Mouse (Mus musculus) heart, postnatal 0 days (tissue): ENCODE data around the gene 1700001F09Rik.
"Not testable (repeated sequence)": the region's sequence is repeated elsewhere in the genome, so short reads cannot be mapped to it uniquely, and the experiment has no call there.

Experiments used
- CTCF ChIP-seq: IDR thresholded peaks from 2 replicates; pipeline ENCODE4 v1.5.1; 2016; ENCODE audit warnings: antibody characterized with exemption, control low read depth, low read depth
- EP300 ChIP-seq: IDR thresholded peaks from 2 replicates; pipeline ENCODE4 v1.6.1; 2016; ENCODE audit warnings: antibody characterized with exemption, low read depth

- not testable (repeated sequence) for TF ChIP-seq CTCF, EP300
Observed at GRCm38 (mm10) chr14:43337646-43338045, 10.0 kb downstream of the 1700001F09Rik start.
